8 mouse cellular contexts compared by ENCODE assay signal in genomic region chr8:70439055-70439847, GRCm38 (mm10). TPM values are rescaled to one million over a fixed set of nuclear protein-coding genes. Genes with fewer than 3 reads are reported as not detected.
DNase-seq lines count a peak whose midpoint lies in the region; ATAC-seq and TF ChIP-seq lines count a peak whose summit lies in the region.

Gene Crtc1 (minus strand): TSS chr8:70439579.

- H3K27me3 ChIP-seq in G1E (ENCODE audit: insufficient read depth, low read length): no peaks in the 10 kb centered on the region
- no peaks in the 10 kb centered on the region for H3K27me3 ChIP-seq in forebrain, postnatal 0 days (ENCODE audit: insufficient read depth, low read length)
- no peaks in the 10 kb centered on the region for H3K27me3 ChIP-seq in lung, embryonic 15.5 days

- peak within 1 kb of the TSS; percentile 77 for H3K4me3 ChIP-seq in G1E (ENCODE audit: low read depth, low read length)
- H3K4me3 ChIP-seq in forebrain, postnatal 0 days (ENCODE audit: low read depth, low read length): peak within 1 kb of the TSS; percentile 67
- peak within 1 kb of the TSS; percentile 68 for H3K4me3 ChIP-seq in lung, embryonic 15.5 days

- H3K36me3 ChIP-seq in G1E (replicated peaks): peaks cover 31% of the 10 kb centered on the region
- H3K36me3 ChIP-seq in forebrain, postnatal 0 days (ENCODE audit: insufficient read depth): no peaks in the 10 kb centered on the region
- H3K36me3 ChIP-seq in lung, embryonic 15.5 days: no peaks in the 10 kb centered on the region

- peak; percentile 99 for DNase-seq in G1E (ENCODE audit: low spot score)
- DNase-seq in cerebellum, adult 18-20 months: peak; percentile 96 to 99
- DNase-seq in forebrain, postnatal 0 days: peak; percentile 99
- DNase-seq in heart, postnatal 4 days: peak; percentile 99
- peak; percentile 94 for DNase-seq in layer of hippocampus, adult 8-10 months (ENCODE audit: low spot score in 2 of 2)
- peak; percentile 95 for DNase-seq in ovary, adult 18-20 months (ENCODE audit: low spot score)
- DNase-seq in thymus, postnatal 0 days (ENCODE audit: low spot score): peak; percentile 98

- peak within 1 kb of the TSS; percentile 77 for H3K4me2 ChIP-seq in forebrain, postnatal 0 days (ENCODE audit: low read depth)
- peak within 1 kb of the TSS; percentile 94 for H3K4me2 ChIP-seq in lung, embryonic 15.5 days

- no peak for TF ChIP-seq CTCF in G1E (IDR thresholded peaks at IDR 0.05; ENCODE audit: low read depth, low read length)
- TF ChIP-seq CTCF in forebrain, postnatal 0 days (IDR thresholded peaks at IDR 0.05; ENCODE audit: low read depth): no peak

- peak within 1 kb of the TSS; percentile 68 for H3K9ac ChIP-seq in forebrain, postnatal 0 days
- H3K9ac ChIP-seq in lung, embryonic 15.5 days: peak within 1 kb of the TSS; percentile 60

- no peaks in the 10 kb centered on the region for H3K9me3 ChIP-seq in G1E (replicated peaks)
- no peaks in the 10 kb centered on the region for H3K9me3 ChIP-seq in forebrain, postnatal 0 days (ENCODE audit: low read length)
- no peaks in the 10 kb centered on the region for H3K9me3 ChIP-seq in lung, embryonic 15.5 days

- peak within 1 kb of the TSS; percentile 83 for H3K27ac ChIP-seq in forebrain, postnatal 0 days (ENCODE audit: low read depth, low read length)
- peak within 1 kb of the TSS; percentile 67 for H3K27ac ChIP-seq in lung, embryonic 15.5 days

- WGBS in forebrain, postnatal 0 days: 3% methylated on average over 68 of the region's 70 CpGs
- under 1% methylated on average over 70 of the region's 70 CpGs for WGBS in lung, embryonic 15.5 days

- peaks cover 59% of the 10 kb centered on the region for H3K4me1 ChIP-seq in G1E (ENCODE audit: insufficient read depth, low read depth, low read length)
- peaks cover 15% of the 10 kb centered on the region for H3K4me1 ChIP-seq in forebrain, postnatal 0 days (ENCODE audit: insufficient read depth)
- peaks cover 16% of the 10 kb centered on the region for H3K4me1 ChIP-seq in lung, embryonic 15.5 days

- peak; percentile 71 for ATAC-seq in G1E (ENCODE audit: extremely low read depth, insufficient number of reproducible peaks, low FRiP score, poor library complexity, severe bottlenecking)
- peak; percentile 99 for ATAC-seq in forebrain, postnatal 0 days
- ATAC-seq in lung, embryonic 15.5 days (ENCODE audit: borderline replicate concordance, extremely low read depth, low FRiP score, low TSS enrichment): peak; percentile 97

RNA-seq across cellular contexts. Expression of gene Crtc1, which starts in this region (rescaled TPM):
- total RNA-seq in G1E (2014; fragmentation: Nextera tagmentation): 15.3 and 17.9 TPM in 2 replicates
- total RNA-seq in G1E (2017): 1.4 and 1.6 TPM in 2 replicates
- 17.6 and 18.8 TPM in 2 replicates for polyA plus RNA-seq in G1E (2012)
- 41.2 and 51.7 TPM in 2 replicates for total RNA-seq in forebrain, postnatal 0 days (2014; rRNA removed)
- polyA plus RNA-seq in forebrain, postnatal 0 days (2015; fragmentation: Nextera tagmentation; extraction: Ambion mirVana): 43.8 and 52.9 TPM in 2 replicates
- 10 to 100 TPM; 12.8 to 15.4 TPM for total RNA-seq in heart, postnatal 4 days (2021)
- 100 to 1,000 TPM; 154 to 203 (median 177) TPM for total RNA-seq in layer of hippocampus, adult 8-10 months (2022)
- polyA plus RNA-seq in lung, embryonic 15.5 days (2015; fragmentation: Nextera tagmentation; extraction: Ambion mirVana): 14.2 and 17.6 TPM in 2 replicates
- polyA plus RNA-seq in thymus, postnatal 0 days (2015; fragmentation: Nextera tagmentation; extraction: Ambion mirVana): 7.4 and 8.0 TPM in 2 replicates

Comparison
In these comparisons a context has a peak if more than half of its experiments do, and no peak if none do; other contexts are left out.
1. Peak in every context shown above with its lines: DNase-seq, ATAC-seq, H3K4me3 ChIP-seq and H3K27ac ChIP-seq.